Mouse (Mus musculus) hindbrain, postnatal 0 days (tissue): ENCODE results near the gene Slain2. TPM values are rescaled to one million over a fixed set of nuclear protein-coding genes. Genes with fewer than 3 reads are reported as not detected.

ENCODE experiments used
- ATAC-seq: fragments of 200-750 bp; cut with Nextera tagmentation; 2 replicates; pipeline ENCODE4 v1.8.0; 2017; ENCODE audit warnings: mild to moderate bottlenecking, moderate TSS enrichment, moderate library complexity
- DNase-seq: peaks from one replicate; pipeline ENCODE4 v3.0.0-alpha.2; 2015; ENCODE audit warnings: low spot score
- H3K27ac ChIP-seq: fragments of 300-500 bp; sonication (generic); 2 replicates; pipeline ENCODE4 v1.5.1; 2014; ENCODE audit warnings: mild to moderate bottlenecking
- H3K27me3 ChIP-seq: fragments of 300-500 bp; sonication (generic); 2 replicates; pipeline ENCODE4 v1.6.1; 2014; ENCODE audit warnings: low read length, mixed read lengths; ENCODE audit not compliant: insufficient read depth
- H3K36me3 ChIP-seq: fragments of 300-500 bp; sonication (generic); 2 replicates; pipeline ENCODE4 v1.6.1; 2014; ENCODE audit warnings: low read length, mixed read lengths; ENCODE audit not compliant: insufficient read depth
- H3K4me1 ChIP-seq: fragments of 300-500 bp; sonication (generic); 2 replicates; pipeline ENCODE4 v1.6.1; 2014; ENCODE audit warnings: antibody characterized with exemption, low read length, mixed read lengths; ENCODE audit not compliant: insufficient read depth
- H3K4me2 ChIP-seq: fragments of 300-500 bp; sonication (generic); 2 replicates; pipeline ENCODE4 v1.6.1; 2014; ENCODE audit warnings: low read depth, mild to moderate bottlenecking, low read length, moderate library complexity, mixed read lengths
- H3K4me3 ChIP-seq: fragments of 300-500 bp; sonication (generic); 2 replicates; pipeline ENCODE4 v1.5.1; 2014; ENCODE audit warnings: low read length
- H3K9ac ChIP-seq: fragments of 300-500 bp; sonication (generic); replicated peaks from 2 replicates; pipeline ENCODE4 v1.6.1; 2014; ENCODE audit warnings: mild to moderate bottlenecking, low read length, moderate library complexity, mixed read lengths
- H3K9me3 ChIP-seq: fragments of 300-500 bp; sonication (generic); 2 replicates; pipeline ENCODE4 v1.6.1; 2016; ENCODE audit warnings: low read length, mixed read lengths
- CTCF ChIP-seq: IDR thresholded peaks from 2 replicates; pipeline ENCODE4 v1.5.1; 2016; ENCODE audit warnings: antibody characterized with exemption, control low read depth, low read depth
- WGBS: fragments of 180-500 bp; shearing (Covaris S2); extraction: QIAGEN DNeasy Blood & Tissue Kit; methylation state at CpG from one replicate; pipeline ENCODE4 v1.1.7; 2014; 5-methylcytosine and 5-hydroxymethylcytosine counted together
- polyA plus RNA-seq: library from polyadenylated mRNA; unstranded; fragments of >200 nt; fragmentation: Nextera tagmentation; extraction: Ambion mirVana; gene quantifications from 2 replicates; pipeline ENCODE4 v1.2.1, GENCODE M21; 2015
- total RNA-seq: library from RNA; depleted of rRNA; stranded (reverse); fragments of >200 nt; gene quantifications from 2 replicates; pipeline ENCODE4 v1.2.3, GENCODE M21; 2014

Gene Slain2
- total and polyA plus RNA-seq, 2 experiments from 2014 or later = 10.0 to 37.4 TPM

GRCm38 (mm10) chr5:72908324-72908936, 5.7 kb upstream of the Slain2 start:
- no peak for TF ChIP-seq CTCF
- Histone ChIP-seq H3K4me3 (no peak overlapping the region), H3K4me1 (no peaks in the 10 kb centered on the region), H3K27ac (no peak overlapping the region), H3K27me3 (no peaks in the 10 kb centered on the region), H3K36me3 (no peaks in the 10 kb centered on the region), H3K4me2 (no peak overlapping the region), H3K9me3 (no peaks in the 10 kb centered on the region), H3K9ac (no peak overlapping the region)
- ATAC-seq (no peak), DNase-seq (no peak)
- WGBS = 87% methylated on average over 8 of the region's 8 CpGs

DNA sequence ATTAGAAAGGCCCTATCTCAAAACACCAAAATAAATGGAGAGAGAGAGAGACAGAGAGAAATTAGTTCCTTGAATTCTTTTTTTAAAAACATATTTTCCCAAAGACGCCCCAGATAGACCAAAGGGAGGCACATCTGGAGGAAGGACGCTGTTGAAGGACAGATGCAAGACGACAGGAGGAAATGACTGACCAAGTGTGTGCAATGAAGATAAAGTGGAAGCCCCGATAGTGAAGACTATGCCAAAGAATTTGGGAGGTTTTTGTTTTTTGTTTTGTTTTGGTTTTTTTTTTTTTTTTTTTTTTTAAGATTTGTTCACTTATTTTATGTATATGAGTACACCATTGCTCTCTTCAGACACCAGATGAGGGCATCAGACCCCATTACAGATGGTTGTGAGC, 4.7 kb upstream of the Slain2 start:
- TF ChIP-seq CTCF = no peak
- H3K4me1 ChIP-seq = no peaks in the 10 kb centered on the region
- no peak overlapping the region for H3K4me3 ChIP-seq
- no peak for DNase-seq
- H3K36me3 ChIP-seq = no peaks in the 10 kb centered on the region
- no peak for ATAC-seq
- H3K9ac ChIP-seq = no peak overlapping the region
- no peaks in the 10 kb centered on the region for H3K9me3 ChIP-seq
- no peak overlapping the region for H3K4me2 ChIP-seq
- WGBS = 82% methylated on average over 4 of the region's 4 CpGs
- no peaks in the 10 kb centered on the region for H3K27me3 ChIP-seq
- no peak overlapping the region for H3K27ac ChIP-seq

- no peak overlapping the region for H3K4me3 ChIP-seq
- H3K27ac ChIP-seq = no peak overlapping the region
- no peaks in the 10 kb centered on the region for H3K9me3 ChIP-seq
- no peak for TF ChIP-seq CTCF
- H3K4me1 ChIP-seq = no peaks in the 10 kb centered on the region
- DNase-seq = no peak
- H3K27me3 ChIP-seq = no peaks in the 10 kb centered on the region
- no peak overlapping the region for H3K9ac ChIP-seq
- H3K4me2 ChIP-seq = no peak overlapping the region
- no peaks in the 10 kb centered on the region for H3K36me3 ChIP-seq
- WGBS = 79% methylated on average over 1 of the region's 1 CpGs
- ATAC-seq = no peak
Observed at GRCm38 (mm10) chr5:72910373-72910772, 3.7 kb upstream of the Slain2 start.

DNA sequence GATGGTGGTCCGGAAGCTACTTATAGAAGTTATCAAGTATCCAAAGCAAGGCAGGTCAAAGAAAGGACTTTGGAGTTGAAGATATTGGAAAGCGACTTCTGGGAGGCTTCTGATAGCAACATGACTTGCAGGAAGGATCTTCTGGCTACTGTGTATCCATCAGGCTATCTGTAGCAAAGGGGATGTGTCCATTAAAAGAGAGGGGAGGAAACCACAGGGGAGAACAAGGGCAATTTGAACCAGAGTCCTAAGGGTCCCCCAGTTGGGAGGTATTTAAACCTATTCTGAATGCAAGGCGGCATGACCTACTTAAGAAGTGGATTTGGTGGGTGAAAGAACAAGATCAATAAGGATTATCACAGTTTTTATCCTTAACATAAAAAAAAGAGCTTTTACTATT, 2.8 kb upstream of the Slain2 start:
- WGBS = 88% methylated on average over 3 of the region's 3 CpGs
- DNase-seq (no peak), ATAC-seq (no peak)
- Histone ChIP-seq H3K4me1 (peaks cover 3% of the 10 kb centered on the region; the same call in 1 of the 2 replicates), H3K27me3 (no peaks in the 10 kb centered on the region), H3K9me3 (no peaks in the 10 kb centered on the region), H3K9ac (no peak overlapping the region), H3K4me3 (no peak overlapping the region), H3K27ac (no peak overlapping the region), H3K4me2 (no peak overlapping the region), H3K36me3 (no peaks in the 10 kb centered on the region)
- no peak for TF ChIP-seq CTCF

DNA sequence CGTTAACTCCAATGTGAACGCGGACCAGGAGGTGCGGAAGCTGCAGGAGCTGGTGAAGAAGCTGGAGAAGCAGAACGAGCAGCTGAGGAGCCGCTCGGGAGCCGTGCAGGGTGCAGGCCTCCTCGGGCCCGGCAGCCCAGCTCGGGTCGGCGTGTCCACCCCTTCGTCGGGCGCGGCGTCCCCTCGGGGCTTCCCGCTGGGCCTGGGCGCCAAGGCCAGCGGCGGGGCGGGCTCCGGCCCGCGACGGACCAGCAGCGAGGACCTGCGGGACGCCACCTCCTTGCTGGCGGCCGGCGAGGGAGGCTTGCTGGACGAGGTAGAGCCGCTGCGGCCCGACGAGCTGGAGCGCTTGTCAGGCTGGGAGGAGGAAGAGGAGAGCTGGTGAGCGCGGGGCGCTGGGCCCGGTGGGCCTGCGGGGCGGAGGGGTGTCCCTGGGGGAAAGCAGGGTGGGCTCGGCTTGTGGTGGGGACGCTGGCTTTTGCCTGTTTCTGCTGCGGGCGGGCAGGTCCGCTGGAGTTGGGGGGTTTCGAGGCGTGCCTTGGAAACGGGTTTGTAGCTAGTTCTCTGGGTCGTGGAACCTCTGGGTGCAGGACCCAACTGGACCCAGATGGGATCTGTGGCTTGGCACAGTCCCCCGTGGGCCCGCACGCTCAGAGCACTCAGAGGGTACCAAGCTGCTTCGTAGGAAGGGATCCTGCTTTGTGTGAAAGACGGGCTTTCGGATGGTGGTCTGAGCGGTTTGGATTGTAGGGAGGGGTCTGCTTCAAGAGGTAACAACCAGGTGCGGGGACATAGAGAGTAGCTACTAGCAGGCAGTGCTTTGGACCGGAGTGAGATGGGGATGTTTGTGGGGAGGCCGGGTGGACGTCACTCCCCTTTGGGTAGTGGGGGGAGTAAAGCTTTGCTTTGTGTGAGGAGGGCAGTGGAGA, 793 bp downstream of the Slain2 start:
- peaks cover 17% of the 10 kb centered on the region for H3K4me1 ChIP-seq
- no peaks in the 10 kb centered on the region for H3K27me3 ChIP-seq
- H3K27ac ChIP-seq = peak overlapping the region; percentile 94
- no peaks in the 10 kb centered on the region for H3K36me3 ChIP-seq
- H3K9ac ChIP-seq = peak overlapping the region; percentile 88
- H3K4me3 ChIP-seq = peak overlapping the region; percentile 83
- WGBS = under 1% methylated on average over 59 of the region's 66 CpGs
- H3K4me2 ChIP-seq = peak overlapping the region; percentile 59
- no peak for TF ChIP-seq CTCF
- peak; percentile 57 for ATAC-seq
- peak; percentile 54 for DNase-seq
- no peaks in the 10 kb centered on the region for H3K9me3 ChIP-seq

DNA sequence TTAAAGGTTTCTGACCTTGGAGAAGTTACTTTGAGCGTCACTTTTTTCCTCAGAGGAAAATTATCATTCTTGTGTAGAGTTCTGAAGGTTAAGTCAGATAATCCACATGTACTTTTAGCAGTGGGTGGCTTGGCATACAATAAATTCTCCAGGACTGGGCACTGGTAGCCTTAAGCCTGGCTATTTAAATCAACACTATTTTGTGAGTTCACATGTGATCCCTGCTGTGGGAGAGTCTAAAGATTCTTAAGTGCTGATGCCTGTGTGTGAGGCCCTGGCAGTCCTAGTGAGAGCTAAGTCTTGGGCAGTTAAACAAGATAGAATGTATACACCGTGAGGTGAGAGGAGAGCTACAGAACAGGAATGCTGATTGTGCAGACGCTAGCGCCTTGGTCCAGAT, 1.9 kb downstream of the Slain2 start:
- Histone ChIP-seq H3K9me3 (no peaks in the 10 kb centered on the region), H3K4me2 (peak overlapping the region; percentile 59), H3K36me3 (no peaks in the 10 kb centered on the region), H3K4me3 (peak overlapping the region; percentile 83), H3K27ac (no peak overlapping the region), H3K9ac (peak overlapping the region; percentile 88), H3K27me3 (no peaks in the 10 kb centered on the region), H3K4me1 (peaks cover 17% of the 10 kb centered on the region)
- no peak for TF ChIP-seq CTCF
- no peak for ATAC-seq
- DNase-seq = no peak
- WGBS = 34% methylated on average over 4 of the region's 4 CpGs
